Mouse (Mus musculus): Measurements from ENCODE around the gene Tsc22d3.

DNA sequence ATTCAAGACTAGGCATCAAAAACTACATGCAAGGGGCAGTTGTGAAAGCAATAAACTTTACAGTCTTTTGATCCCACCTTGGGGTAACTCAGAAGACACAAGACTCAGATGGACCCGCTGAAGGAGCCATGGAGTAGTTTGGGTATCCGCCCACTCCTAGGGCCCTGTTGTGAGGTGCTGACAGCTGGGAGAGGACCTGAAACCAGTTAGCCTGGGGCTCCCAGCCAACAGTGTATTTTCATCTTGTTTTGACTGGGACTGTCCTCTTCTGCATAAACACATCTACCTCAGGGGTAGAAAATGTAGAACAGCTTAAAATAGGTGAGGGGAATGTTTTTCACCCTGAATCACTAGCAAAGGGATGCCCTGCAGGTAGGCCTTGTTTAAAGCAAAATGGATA is 44.5 kb downstream of the Tsc22d3 start:
- TF ChIP-seq POLR2A (IDR thresholded peaks at IDR 0.05; ENCODE audit: borderline replicate concordance, extremely low read depth, insufficient read depth, insufficient read length, poor library complexity, severe bottlenecking) (no peak), CTCF (IDR thresholded peaks at IDR 0.05; ENCODE audit: borderline replicate concordance, extremely low read depth, insufficient read depth, insufficient read length) (no peak)
